Mouse (Mus musculus) spleen, embryonic (tissue): ENCODE results near the gene Acvr1b.

ENCODE experiments used
- CTCF ChIA-PET: fragments of 350-600 bp; sonication (Branson Sonifier 250); formaldehyde crosslinking; loops from one replicate; lab custom pipeline; 2022; lab: Charles Lee

The Acvr1b gene

GRCm38 (mm10) chr15:101262502-101262901 is 88.6 kb downstream of the Acvr1b start:
- CTCF ChIA-PET, result interaction anchor here (1.2 kb wide), 1 partner anchor 13 kb away, joined by 3 read pairs; no protein-coding TSS in a partner anchor
